Mouse (Mus musculus) MEL (cell line): ENCODE data around the gene Trpm1. TPM values are rescaled to one million over a fixed set of nuclear protein-coding genes. Genes with fewer than 3 reads are reported as not detected.

ENCODE experiments used
- DNase-seq: peaks from one replicate; pipeline ENCODE4 v3.0.0; 2011; ENCODE audit warnings: low read depth, low spot score
- H3K27ac ChIP-seq: 2 replicates; pipeline ENCODE4 v1.5.1; 2012; ENCODE audit warnings: low read depth, mild to moderate bottlenecking, control low read depth, low read length, moderate library complexity; ENCODE audit not compliant: control insufficient read depth
- H3K27me3 ChIP-seq, 2 experiments: fragments of 150-350 bp in 1 of 2; sonication (generic) in 1 of 2; 2 replicates each; pipeline ENCODE4 v1.6.1; 2012; ENCODE audit warnings: low read length in 2 of 2, mild to moderate bottlenecking in 2 of 2, improper control_type of control experiment in 1 of 2, moderate library complexity in 1 of 2; ENCODE audit not compliant: insufficient read depth in 2 of 2, control insufficient read depth in 1 of 2
- H3K36me3 ChIP-seq, 2 experiments: 2 replicates each; pipeline ENCODE4 v1.6.1; 2012 to 2014; ENCODE audit warnings: low read length in 2 of 2, improper control_type of control experiment in 1 of 2, inconsistent platforms in 1 of 2, mild to moderate bottlenecking in 1 of 2; ENCODE audit not compliant: insufficient read depth in 2 of 2, control insufficient read depth in 1 of 2
- H3K4me1 ChIP-seq, 2 experiments: fragments of 150-350 bp in 1 of 2; sonication (generic) in 1 of 2; 2 replicates each; pipeline ENCODE4 v1.6.1; 2012; ENCODE audit warnings: low read length in 2 of 2, improper control_type of control experiment in 1 of 2, mild to moderate bottlenecking in 1 of 2; ENCODE audit not compliant: insufficient read depth in 2 of 2, control insufficient read depth in 1 of 2
- H3K4me3 ChIP-seq, 2 experiments: fragments of 150-350 bp in 1 of 2; sonication (generic) in 1 of 2; 2 replicates each; pipeline ENCODE4 v1.5.1; 2012; ENCODE audit warnings: low read depth in 2 of 2, low read length in 2 of 2, mild to moderate bottlenecking in 2 of 2, moderate library complexity in 2 of 2, control low read depth in 1 of 2, improper control_type of control experiment in 1 of 2; ENCODE audit not compliant: control insufficient read depth in 1 of 2, insufficient read depth in 1 of 2
- H3K79me2 ChIP-seq: 2 replicates; pipeline ENCODE4 v1.6.1; 2012; ENCODE audit warnings: mild to moderate bottlenecking, low read length, moderate library complexity; ENCODE audit not compliant: control insufficient read depth, poor library complexity, insufficient read depth
- H3K9ac ChIP-seq: 2 replicates; pipeline ENCODE4 v1.6.1; 2012; ENCODE audit warnings: low read depth, mild to moderate bottlenecking, control low read depth, low read length, moderate library complexity; ENCODE audit not compliant: control insufficient read depth, poor library complexity, severe bottlenecking
- H3K9me3 ChIP-seq: fragments of 150-350 bp; sonication (generic); replicated peaks from 2 replicates; pipeline ENCODE4 v1.6.1; 2012; ENCODE audit warnings: mild to moderate bottlenecking, low read length, improper control_type of control experiment, moderate library complexity; ENCODE audit not compliant: insufficient read depth
- CHD1 ChIP-seq: IDR thresholded peaks from 2 replicates; pipeline ENCODE4 v1.6.1; 2012; ENCODE audit warnings: low read depth, mild to moderate bottlenecking, inconsistent platforms, low read length, improper control_type of control experiment
- CTCF ChIP-seq, 3 experiments: IDR thresholded peaks in 2 of 3; conservative IDR thresholded peaks in 1 of 3; 2 replicates each; pipeline ENCODE4 v1.5.1; 2011 to 2012; ENCODE audit warnings: low read length in 3 of 3, low read depth in 2 of 3, mild to moderate bottlenecking in 2 of 3, improper control_type of control experiment in 1 of 3, inconsistent platforms in 1 of 3, mixed read lengths in 1 of 3, moderate library complexity in 1 of 3; ENCODE audit not compliant: control insufficient read depth in 1 of 3, insufficient read depth in 1 of 3, poor library complexity in 1 of 3, severe bottlenecking in 1 of 3
- EP300 ChIP-seq, 2 experiments: IDR thresholded peaks; 2 replicates each; pipeline ENCODE4 v1.6.1; 2011; ENCODE audit warnings: improper control_type of control experiment in 2 of 2, low read length in 2 of 2, low read depth in 1 of 2, mild to moderate bottlenecking in 1 of 2
- ETS1 ChIP-seq: IDR thresholded peaks from 2 replicates; pipeline ENCODE4 v1.6.1; 2012; ENCODE audit warnings: low read depth, mild to moderate bottlenecking, inconsistent platforms, low read length, improper control_type of control experiment, moderate library complexity
- GABPA ChIP-seq: IDR thresholded peaks from 2 replicates; pipeline ENCODE4 v1.6.1; 2012; ENCODE audit warnings: low read depth, mild to moderate bottlenecking, inconsistent platforms, low read length, improper control_type of control experiment, moderate library complexity
- KAT2A ChIP-seq: conservative IDR thresholded peaks from 2 replicates; pipeline ENCODE4 v1.6.1; 2012; ENCODE audit warnings: low read depth, low read length, improper control_type of control experiment, inconsistent platforms
- MAZ ChIP-seq: IDR thresholded peaks from 2 replicates; pipeline ENCODE4 v1.6.1; 2012; ENCODE audit warnings: low read depth, mild to moderate bottlenecking, inconsistent platforms, low read length, improper control_type of control experiment
- MYC ChIP-seq: IDR thresholded peaks from 2 replicates; pipeline ENCODE4 v1.6.1; 2011; ENCODE audit warnings: low read depth, mild to moderate bottlenecking, low read length, improper control_type of control experiment, moderate library complexity
- NELFE ChIP-seq: IDR thresholded peaks from 2 replicates; pipeline ENCODE4 v1.6.1; 2011; ENCODE audit warnings: low read depth, low read length, improper control_type of control experiment
- NRF1 ChIP-seq: IDR thresholded peaks from 2 replicates; pipeline ENCODE4 v1.6.1; 2014; ENCODE audit warnings: low read depth, mild to moderate bottlenecking, inconsistent platforms, low read length, improper control_type of control experiment, moderate library complexity; ENCODE audit not compliant: poor library complexity, insufficient read depth, severe bottlenecking
- POLR2AphosphoS2 ChIP-seq: IDR thresholded peaks from 2 replicates; pipeline ENCODE4 v1.6.1; 2011; ENCODE audit warnings: low read length, improper control_type of control experiment
- RCOR1 ChIP-seq: IDR thresholded peaks from 2 replicates; pipeline ENCODE4 v1.6.1; 2012; ENCODE audit warnings: low read depth, mild to moderate bottlenecking, inconsistent platforms, low read length, improper control_type of control experiment
- SMC3 ChIP-seq: IDR thresholded peaks from 2 replicates; pipeline ENCODE4 v1.6.1; 2011; ENCODE audit warnings: low read depth, low read length, improper control_type of control experiment
- TAL1 ChIP-seq: IDR thresholded peaks from 2 replicates; pipeline ENCODE4 v1.6.1; 2012; ENCODE audit warnings: mild to moderate bottlenecking, inconsistent platforms, low read length, moderate library complexity, mixed read lengths
- TBP ChIP-seq: IDR thresholded peaks from 2 replicates; pipeline ENCODE4 v1.8.0; 2011; ENCODE audit warnings: low read depth, low read length, improper control_type of control experiment
- UBTF ChIP-seq: IDR thresholded peaks from 2 replicates; pipeline ENCODE4 v1.6.1; 2012; ENCODE audit warnings: low read depth, mild to moderate bottlenecking, inconsistent platforms, low read length, improper control_type of control experiment, moderate library complexity, borderline replicate concordance; ENCODE audit not compliant: insufficient read depth
- USF1 ChIP-seq: IDR thresholded peaks from 2 replicates; pipeline ENCODE4 v1.6.1; 2014; ENCODE audit warnings: low read depth, mild to moderate bottlenecking, inconsistent platforms, low read length, improper control_type of control experiment, moderate library complexity
- USF2 ChIP-seq, 2 experiments: IDR thresholded peaks; 2 replicates each; pipeline ENCODE4 v1.6.1; 2011 to 2012; ENCODE audit warnings: improper control_type of control experiment in 2 of 2, low read length in 2 of 2, borderline replicate concordance in 1 of 2, inconsistent platforms in 1 of 2, low read depth in 1 of 2, mild to moderate bottlenecking in 1 of 2; ENCODE audit not compliant: insufficient read depth in 1 of 2
- polyA plus RNA-seq, 2 experiments: library from polyadenylated mRNA; stranded (reverse) in 1 of 2; unstranded in 1 of 2; fragments of >175 nt in 1 of 2; fragments of >200 nt in 1 of 2; gene quantifications; 2 replicates each; pipeline versions ENCODE4 v1.2.1 to v1.2.4; 2012; ENCODE audit warnings: low replicate concordance in 2 of 2, low read depth in 1 of 2; ENCODE audit not compliant: insufficient read length in 2 of 2, insufficient read depth in 1 of 2, missing spikeins in 1 of 2
- total RNA-seq: library from RNA; depleted of rRNA; stranded (reverse); fragments of 300-350 nt; gene quantifications from 2 replicates; pipeline ENCODE4 v1.2.3, GENCODE M21; 2012

The Trpm1 gene
- total and polyA plus RNA-seq, 3 experiments, result not detected

DNA sequence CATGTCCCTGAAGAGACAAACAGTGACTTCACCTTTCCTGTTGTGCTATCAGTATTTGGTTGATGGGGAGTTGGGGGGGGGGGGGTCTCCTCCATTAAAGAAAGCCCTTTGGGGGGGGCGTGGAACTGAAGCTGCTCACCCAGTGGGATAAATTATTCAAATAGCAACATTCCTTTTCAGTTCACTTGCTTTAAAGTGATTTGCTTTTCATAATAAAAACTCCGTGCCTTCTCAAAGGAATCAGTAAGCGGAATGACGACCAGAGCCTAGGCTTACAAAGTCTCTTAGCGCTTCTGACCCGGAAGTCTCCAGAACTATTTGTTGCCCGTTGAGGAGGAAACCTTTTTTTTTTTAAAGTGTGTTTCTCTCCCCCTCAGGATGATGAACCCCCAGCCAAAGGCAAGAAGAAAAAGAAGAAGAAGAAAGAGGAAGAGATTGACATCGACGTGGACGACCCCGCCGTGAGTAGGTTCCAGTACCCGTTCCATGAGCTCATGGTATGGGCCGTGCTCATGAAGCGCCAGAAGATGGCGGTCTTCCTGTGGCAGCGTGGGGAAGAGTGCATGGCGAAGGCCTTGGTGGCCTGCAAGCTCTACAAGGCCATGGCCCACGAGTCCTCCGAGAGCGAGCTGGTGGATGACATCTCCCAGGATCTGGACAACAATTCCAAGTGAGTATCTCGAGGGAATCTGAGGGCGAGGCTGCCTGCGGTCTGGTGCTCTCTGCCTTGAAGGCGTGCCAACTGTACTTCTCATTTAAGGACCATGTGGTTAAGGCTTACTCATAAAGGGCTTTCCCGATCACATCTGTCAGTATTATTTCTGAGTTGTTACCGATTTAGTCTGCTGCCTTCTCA lies 72.9 kb downstream of the Trpm1 start:
- Histone ChIP-seq H3K4me1 (no peaks in the 10 kb centered on the region), H3K79me2 (no peaks in the 10 kb centered on the region), H3K4me3 (no peak overlapping the region), H3K27me3 (no peaks in the 10 kb centered on the region)
- no peak for DNase-seq
- TF ChIP-seq NRF1, result no peak
- TF ChIP-seq GABPA, result no peak
- no peak for TF ChIP-seq CHD1
- TF ChIP-seq NELFE, result no peak
- TF ChIP-seq POLR2AphosphoS2, result no peak
- no peak for TF ChIP-seq MYC
- no peak for TF ChIP-seq RCOR1
- no peak for TF ChIP-seq TAL1
- TF ChIP-seq, all 39 proteins: peak for 0
- H3K9me3 ChIP-seq, result no peaks in the 10 kb centered on the region
- no peak overlapping the region for H3K9ac ChIP-seq
- no peaks in the 10 kb centered on the region for H3K36me3 ChIP-seq
- no peak overlapping the region for H3K27ac ChIP-seq

GRCm38 (mm10) chr7:64227586-64227985 lies 74.0 kb downstream of the Trpm1 start:
- no peaks in the 10 kb centered on the region for H3K79me2 ChIP-seq
- no peak for DNase-seq
- no peak overlapping the region for H3K9ac ChIP-seq
- no peak overlapping the region for H3K27ac ChIP-seq
- no peaks in the 10 kb centered on the region for H3K36me3 ChIP-seq
- no peaks in the 10 kb centered on the region for H3K27me3 ChIP-seq
- H3K4me1 ChIP-seq, result no peaks in the 10 kb centered on the region
- H3K4me3 ChIP-seq, result no peak overlapping the region
- TF ChIP-seq GABPA, result no peak
- TF ChIP-seq SMC3, result no peak
- TF ChIP-seq TBP, result no peak
- no peak for TF ChIP-seq EP300 (IDR thresholded peaks at IDR 0.05; ENCODE audit: low read depth in 1 of 2, low read length in 2 of 2)
- no peak for TF ChIP-seq UBTF
- no peak for TF ChIP-seq ETS1
- no peak for TF ChIP-seq MAZ
- TF ChIP-seq USF1, result no peak
- TF ChIP-seq USF2 (IDR thresholded peaks at IDR 0.05; ENCODE audit: borderline replicate concordance in 1 of 2, insufficient read depth in 1 of 2, low read depth in 1 of 2, low read length in 2 of 2), result no peak
- no peak for TF ChIP-seq CTCF (IDR thresholded peaks at IDR 0.05 in 2 of 3, conservative IDR thresholded peaks at IDR 0.05 in 1 of 3; ENCODE audit: control insufficient read depth in 1 of 3, insufficient read depth in 1 of 3, low read depth in 2 of 3, low read length in 3 of 3, poor library complexity in 1 of 3, severe bottlenecking in 1 of 3)
- no peak for TF ChIP-seq NELFE
- TF ChIP-seq MYC, result no peak
- no peak for TF ChIP-seq KAT2A
- TF ChIP-seq NRF1, result no peak
- no peaks in the 10 kb centered on the region for H3K9me3 ChIP-seq
